18 mouse cellular contexts compared by ENCODE assay signal in genomic region chr3:39388491-39388890, GRCm38 (mm10).
A peak's percentile ranks its signal among the peaks of the same experiment; 100 is the strongest.
DNase-seq lines count a peak whose midpoint lies in the region; ATAC-seq and TF ChIP-seq lines count a peak whose summit lies in the region.
"Had no signal": no experiment of that assay in that cellular context is flagged by ENCODE, and none has a peak within 500 bp of the region (broad histone marks: within the 10 kb centered on the region; RNA-seq: fewer than 3 reads in every experiment).

No protein-coding gene starts in this region.

- peak; percentile 51; the same call in 1 of the 2 replicates for ATAC-seq in lung, embryonic 14.5 days (ENCODE audit: insufficient read depth)
- ATAC-seq: activated CD4-positive, CD25-positive, alpha-beta regulatory T cell, adult 4 months; CD4-positive, CD25-positive, alpha-beta regulatory T cell, adult 4 months; Patski had no signal

- TF ChIP-seq CTCF in lung, embryonic 14.5 days (IDR thresholded peaks at IDR 0.05; ENCODE audit: low read depth) = no peak

- H3K36me3 ChIP-seq in lung, embryonic 14.5 days (ENCODE audit: insufficient read depth) = no peaks in the 10 kb centered on the region
- H3K36me3 ChIP-seq: G1E had no signal

- no peaks in the 10 kb centered on the region for H3K9me3 ChIP-seq in lung, embryonic 14.5 days (ENCODE audit: low read depth, low read length)

- H3K4me3 ChIP-seq in lung, embryonic 14.5 days (ENCODE audit: low read depth, low read length) = no peak overlapping the region

- H3K27me3 ChIP-seq in lung, embryonic 14.5 days (ENCODE audit: insufficient read depth, low read length) = no peaks in the 10 kb centered on the region
- H3K27me3 ChIP-seq: CH12.LX had no signal

- no peak overlapping the region for H3K9ac ChIP-seq in lung, embryonic 14.5 days

- no peak overlapping the region for H3K4me2 ChIP-seq in lung, embryonic 14.5 days

- DNase-seq in lung, embryonic 14.5 days = peak; percentile 59
- no peak for DNase-seq in lung, postnatal 36 days
- DNase-seq: adrenal gland, adult 2 months; adrenal gland, adult 8-10 months; adrenal gland, postnatal 10 days; adrenal gland, postnatal 14 days; adrenal gland, postnatal 25 days; adrenal gland, postnatal 36 days; B cell, adult 2 months; cerebellum, adult 11 months; cerebellum, adult 11-12 months; cerebellum, adult 18-20 months; cerebellum, adult 2 months had no signal

- 35% methylated on average over 1 of the region's 1 CpGs for WGBS in lung, embryonic 14.5 days

- H3K27ac ChIP-seq in lung, embryonic 14.5 days (ENCODE audit: low read depth) = no peak overlapping the region

- H3K4me1 ChIP-seq in lung, embryonic 14.5 days (ENCODE audit: insufficient read depth) = peaks cover 3% of the 10 kb centered on the region; the same call in 1 of the 2 replicates
